Mouse (Mus musculus) right cerebral cortex, adult 2 months (tissue): Measurements from ENCODE around the gene Gm5935.
"Not testable (repeated sequence)": the region's sequence is repeated elsewhere in the genome, so short reads cannot be mapped to it uniquely, and the experiment has no call there.

Experiments
- DNase-seq, 2 experiments: peaks; one replicate each; pipeline ENCODE4 v3.0.0; 2021 to 2022; ENCODE audit warnings: low spot score in 2 of 2

Gene Gm5935

GRCm38 (mm10) chrX:24775064-24775463 lies at the start of gene Gm5935:
Gene Gm5935 (minus strand): TSS chrX:24775164.
- not testable (repeated sequence) for DNase-seq
